Mouse (Mus musculus) olfactory bulb, adult 2 months (tissue): Measurements from ENCODE around the gene Sec24d. TPM values are rescaled to one million over a fixed set of nuclear protein-coding genes. Genes with fewer than 3 reads are reported as not detected.

Source experiments
- H3K27ac ChIP-seq: fragments of 200-500 bp; 2 replicates; pipeline ENCODE4 v1.5.1; 2012; ENCODE audit warnings: low read depth, low read length; ENCODE audit not compliant: insufficient read depth
- H3K4me1 ChIP-seq: fragments of 200-500 bp; 2 replicates; pipeline ENCODE4 v1.6.1; 2012; ENCODE audit warnings: low read length; ENCODE audit not compliant: control insufficient read depth, insufficient read depth
- H3K4me3 ChIP-seq: fragments of 200-500 bp; 2 replicates; pipeline ENCODE4 v1.5.1; 2012; ENCODE audit warnings: mild to moderate bottlenecking, low read depth, low read length, moderate library complexity; ENCODE audit not compliant: insufficient read depth
- CTCF ChIP-seq: fragments of 200-500 bp; IDR thresholded peaks from 2 replicates; pipeline ENCODE4 v1.5.1; 2012; ENCODE audit warnings: low read depth, mild to moderate bottlenecking, low read length, moderate library complexity; ENCODE audit not compliant: insufficient read depth
- POLR2A ChIP-seq: fragments of 200-500 bp; IDR thresholded peaks from 2 replicates; pipeline ENCODE4 v1.6.1; 2012; ENCODE audit warnings: mild to moderate bottlenecking, low read depth, low read length, moderate library complexity; ENCODE audit not compliant: insufficient read depth
- WGBS: fragments of 180-500 bp; shearing (Covaris S2); methylation state at CpG from one replicate; pipeline ENCODE4 v1.1.7; 2018; 5-methylcytosine and 5-hydroxymethylcytosine counted together
- polyA plus RNA-seq: library from polyadenylated mRNA; stranded (reverse); fragments of >200 nt; gene quantifications from 2 replicates; pipeline ENCODE4 v1.2.4, GENCODE M21; 2012; ENCODE audit warnings: low replicate concordance; ENCODE audit not compliant: missing spikeins, insufficient read depth, insufficient read length

The Sec24d gene
- not detected in 2 replicates for polyA plus RNA-seq

DNA sequence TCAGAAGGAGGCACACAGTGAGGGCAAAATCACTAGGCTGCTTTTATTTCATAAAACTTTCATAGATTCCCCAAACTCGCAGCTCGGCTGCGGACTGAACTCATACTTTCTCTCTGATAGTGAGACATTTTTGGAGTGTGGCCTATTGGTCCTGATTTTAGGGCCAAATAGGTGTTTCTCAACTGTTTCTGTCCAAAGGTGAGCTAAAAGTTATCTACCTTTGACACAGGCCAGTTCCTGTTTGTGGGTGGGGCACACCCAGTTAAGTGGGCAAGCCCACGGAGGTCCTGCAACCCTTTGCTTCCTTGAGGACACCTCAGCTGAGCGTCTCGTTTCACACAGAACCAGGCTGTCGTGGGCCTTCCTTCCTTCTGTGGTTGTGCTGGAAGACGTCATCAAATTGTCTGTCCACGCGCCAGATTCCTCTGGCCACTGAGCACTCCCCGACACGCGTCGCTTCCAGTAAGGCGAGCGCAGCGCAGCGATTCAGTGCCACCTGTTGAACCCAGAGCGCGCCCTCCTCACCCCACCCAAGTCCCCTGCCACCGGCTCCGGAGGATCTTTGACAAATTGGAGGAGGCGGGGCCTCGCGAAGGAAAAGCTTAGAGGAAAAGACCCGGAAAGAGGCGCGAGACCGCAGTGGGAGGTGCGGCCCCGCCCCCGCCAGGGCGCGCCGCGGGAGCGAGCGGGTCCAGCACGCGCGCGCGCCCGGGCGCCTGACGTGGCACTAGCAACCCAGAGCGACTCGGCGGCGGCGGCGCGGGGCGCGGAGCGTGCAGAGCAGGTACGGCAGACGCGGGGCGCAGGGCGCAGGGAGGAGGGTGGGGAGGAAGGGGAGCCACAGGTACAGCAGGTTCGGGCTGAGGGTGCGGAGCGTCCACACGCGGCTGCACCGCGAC lies at the start of gene Sec24d:
Gene Sec24d, plus strand, starts transcription at position 703 of the 899 bp plus-strand sequence.
- peak; percentile 44; the same call in 1 of the 2 replicates for TF ChIP-seq POLR2A
- no peak for TF ChIP-seq CTCF
- Histone ChIP-seq H3K27ac (no peak within 1 kb of the TSS), H3K4me1 (peaks cover 4% of the 10 kb centered on the region; the same call in 1 of the 2 replicates), H3K4me3 (peak within 1 kb of the TSS; percentile 87)
- 2% methylated on average over 68 of the region's 68 CpGs for WGBS

DNA sequence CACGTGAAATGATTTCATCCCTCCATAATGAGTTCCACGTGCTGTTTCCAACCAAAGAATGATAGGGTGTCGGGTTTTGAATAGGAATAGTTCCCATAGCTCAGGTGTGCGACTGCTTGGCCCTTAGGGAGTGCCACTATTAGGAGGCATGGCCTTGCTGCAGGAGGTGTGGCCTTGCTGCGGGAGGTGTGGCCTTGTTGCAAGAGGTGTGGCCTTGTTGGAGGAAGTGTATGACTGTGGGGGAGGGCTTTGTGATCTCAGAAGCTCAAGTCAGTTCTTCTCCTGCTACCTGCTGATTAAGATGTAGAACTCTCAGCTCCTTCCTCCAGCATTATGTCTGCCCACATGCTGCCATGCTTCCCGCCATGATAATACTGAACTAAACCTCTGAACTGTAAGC lies 48.6 kb upstream of the Sec24d start:
- WGBS = 65% methylated on average over 6 of the region's 6 CpGs

DNA sequence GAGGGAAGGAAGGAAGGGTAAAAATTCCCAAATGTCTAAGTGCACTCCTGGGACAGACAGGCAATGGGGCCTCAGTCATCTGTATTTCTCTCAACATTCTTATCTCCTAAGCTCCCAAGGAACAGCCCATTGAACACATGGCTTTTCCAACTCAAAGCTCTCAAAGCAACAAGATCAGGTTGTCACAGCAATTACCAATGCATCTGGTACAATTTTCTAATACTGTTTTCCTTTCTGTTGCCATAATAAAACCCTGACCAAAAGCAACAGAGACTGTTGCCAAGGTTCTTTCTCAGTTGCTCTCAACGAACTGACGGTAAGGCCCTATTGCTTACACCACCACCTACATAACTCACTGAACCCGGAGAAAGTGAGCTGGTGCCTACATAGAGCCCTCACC lies 40.0 kb upstream of the Sec24d start:
- H3K4me1 ChIP-seq = no peaks in the 10 kb centered on the region
- 82% methylated on average over 3 of the region's 3 CpGs for WGBS
- H3K27ac ChIP-seq = no peak overlapping the region
- TF ChIP-seq POLR2A (no peak), CTCF (no peak)
- no peak overlapping the region for H3K4me3 ChIP-seq

More for the DNA sequence above, 48.6 kb upstream of the Sec24d start:
- Histone ChIP-seq H3K4me3 (no peak overlapping the region), H3K4me1 (no peaks in the 10 kb centered on the region), H3K27ac (no peak overlapping the region)
- TF ChIP-seq CTCF = no peak
- TF ChIP-seq POLR2A = no peak

DNA sequence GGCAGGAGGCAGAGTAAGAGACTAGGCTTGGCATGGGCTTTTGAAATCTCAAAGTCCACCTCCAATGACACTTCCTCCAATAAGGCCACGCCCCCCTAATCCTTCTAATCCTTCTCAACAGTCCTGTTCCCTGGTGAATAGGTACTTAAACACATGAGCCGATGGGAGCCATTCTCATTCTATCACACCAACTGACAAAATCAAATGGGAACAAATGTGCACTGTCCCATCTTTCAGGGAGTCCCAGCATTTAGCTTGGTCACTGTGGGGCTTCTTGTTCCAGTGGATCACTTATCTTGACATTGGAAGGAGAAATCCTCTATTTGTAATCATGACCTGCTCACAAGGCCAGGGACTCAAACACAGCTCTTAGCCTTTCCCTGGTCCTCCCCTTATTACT lies 35.6 kb upstream of the Sec24d start:
- Histone ChIP-seq H3K4me3 (no peak overlapping the region), H3K27ac (no peak overlapping the region), H3K4me1 (peaks cover 5% of the 10 kb centered on the region)
- TF ChIP-seq CTCF (no peak), POLR2A (no peak)
- 83% methylated on average over 2 of the region's 2 CpGs for WGBS

DNA sequence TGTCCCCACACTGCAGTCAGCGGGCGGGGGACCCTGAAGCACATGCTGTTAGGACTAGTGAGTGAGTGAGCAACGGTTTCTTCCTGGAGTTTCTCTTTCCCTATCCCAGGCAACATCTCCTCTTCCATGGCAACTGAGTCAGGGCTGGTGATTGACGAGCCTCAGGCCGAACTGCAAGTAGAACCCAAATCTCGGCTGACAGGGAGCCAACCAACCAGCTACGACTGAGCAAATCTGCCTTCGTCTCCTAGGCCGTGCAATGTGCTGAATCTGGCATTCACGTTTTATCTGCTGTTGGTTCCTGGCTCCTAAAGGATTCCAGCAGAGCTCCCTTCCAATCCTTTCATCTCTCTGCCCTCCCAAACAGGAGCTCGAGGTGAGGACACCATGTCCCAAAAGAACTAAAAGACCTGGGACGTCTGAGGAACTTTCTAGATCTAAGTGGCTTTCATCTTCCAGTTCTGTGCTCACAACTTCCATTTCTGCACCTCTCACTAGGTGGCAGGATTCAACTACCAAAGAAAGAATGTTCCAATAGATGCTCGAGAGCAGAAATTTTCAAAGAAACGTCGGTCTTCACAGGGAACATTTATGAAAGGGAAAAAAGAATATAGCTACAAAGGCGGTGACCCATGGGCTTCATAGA lies 32.9 kb upstream of the Sec24d start:
- no peak for TF ChIP-seq POLR2A
- TF ChIP-seq CTCF = no peak
- H3K4me3 ChIP-seq = no peak overlapping the region
- WGBS = 35% methylated on average over 16 of the region's 16 CpGs

DNA sequence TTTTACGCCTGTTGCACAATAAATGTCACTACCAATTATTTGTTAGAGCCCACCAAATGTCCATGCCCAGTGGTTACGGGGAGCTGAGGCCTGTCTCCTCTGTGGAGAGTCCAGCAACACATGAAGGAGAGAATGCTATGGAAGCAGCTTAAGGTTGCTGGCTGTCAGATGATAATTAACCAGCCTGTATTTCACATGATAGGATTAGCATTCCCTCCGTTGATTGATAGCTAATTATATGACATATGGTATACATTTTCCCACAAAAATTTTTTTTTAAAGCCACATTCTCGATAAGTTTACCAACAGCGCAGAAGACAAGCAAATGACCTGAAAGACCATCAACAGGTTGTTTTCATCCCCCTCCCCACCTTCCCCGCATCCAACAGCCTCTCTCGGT lies 31.8 kb upstream of the Sec24d start:
- Histone ChIP-seq H3K4me1 (peaks cover 5% of the 10 kb centered on the region), H3K27ac (no peak overlapping the region), H3K4me3 (peak overlapping the region; percentile 61)
- 34% methylated on average over 7 of the region's 7 CpGs for WGBS
- no peak for TF ChIP-seq POLR2A
- TF ChIP-seq CTCF = no peak

More for the DNA sequence above, 32.9 kb upstream of the Sec24d start:
- peaks cover 5% of the 10 kb centered on the region for H3K4me1 ChIP-seq
- no peak overlapping the region for H3K27ac ChIP-seq

DNA sequence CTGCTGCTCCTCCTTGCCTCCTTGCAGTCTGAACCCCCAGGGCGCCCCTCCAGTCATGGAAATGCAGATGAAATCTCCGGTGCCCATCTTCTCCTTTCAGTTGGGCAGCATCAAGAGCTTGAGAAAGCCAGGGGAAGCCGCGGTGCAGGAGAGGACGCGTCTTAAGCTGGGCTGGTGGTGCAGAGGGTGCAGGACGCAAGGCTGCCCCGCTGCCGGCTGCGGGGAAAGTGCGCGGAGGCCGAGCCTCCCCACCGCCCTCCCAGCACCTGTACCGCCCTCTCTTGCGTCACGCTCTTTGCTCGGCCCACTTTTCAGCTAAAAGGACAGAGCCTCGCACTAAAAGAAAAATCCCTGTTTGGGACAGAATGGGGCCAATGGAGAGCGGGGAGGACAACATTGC lies 31.3 kb upstream of the Sec24d start, which contains the start of gene Synpo2:
Gene Synpo2, minus strand, starts transcription at position 229 of the 400 bp plus-strand sequence.
- Histone ChIP-seq H3K4me1 (peaks cover 5% of the 10 kb centered on the region), H3K4me3 (peak within 1 kb of the TSS; percentile 61), H3K27ac (no peak within 1 kb of the TSS)
- WGBS = 1% methylated on average over 20 of the region's 20 CpGs
- TF ChIP-seq POLR2A = no peak; the same call in 1 of the 2 replicates
- 0 out of 2 replicates have a peak, but pooled peaks have one; percentile 10 for TF ChIP-seq CTCF

DNA sequence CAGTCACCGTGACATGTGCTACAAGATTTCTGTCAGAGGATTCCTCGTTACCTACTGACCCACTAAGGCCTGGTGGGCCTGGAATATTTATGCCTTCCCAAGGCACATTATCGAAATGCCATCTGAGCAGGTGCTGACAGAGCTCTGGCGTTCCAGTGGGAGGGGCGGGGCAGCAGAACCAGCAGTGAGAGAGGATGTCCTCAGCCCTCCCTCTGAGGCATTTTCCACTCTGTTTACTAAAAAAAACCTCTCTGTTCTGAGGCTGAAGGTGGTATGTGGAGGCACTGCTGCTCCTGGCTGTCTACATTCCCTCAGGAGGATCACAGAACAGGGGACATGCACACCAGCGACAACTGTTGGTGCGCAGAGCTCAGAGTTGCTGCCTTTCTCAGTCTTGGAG lies 30.2 kb upstream of the Sec24d start:
- Histone ChIP-seq H3K4me1 (peaks cover 5% of the 10 kb centered on the region), H3K27ac (no peak overlapping the region), H3K4me3 (no peak overlapping the region)
- TF ChIP-seq CTCF (no peak), POLR2A (no peak)
- 55% methylated on average over 7 of the region's 7 CpGs for WGBS

DNA sequence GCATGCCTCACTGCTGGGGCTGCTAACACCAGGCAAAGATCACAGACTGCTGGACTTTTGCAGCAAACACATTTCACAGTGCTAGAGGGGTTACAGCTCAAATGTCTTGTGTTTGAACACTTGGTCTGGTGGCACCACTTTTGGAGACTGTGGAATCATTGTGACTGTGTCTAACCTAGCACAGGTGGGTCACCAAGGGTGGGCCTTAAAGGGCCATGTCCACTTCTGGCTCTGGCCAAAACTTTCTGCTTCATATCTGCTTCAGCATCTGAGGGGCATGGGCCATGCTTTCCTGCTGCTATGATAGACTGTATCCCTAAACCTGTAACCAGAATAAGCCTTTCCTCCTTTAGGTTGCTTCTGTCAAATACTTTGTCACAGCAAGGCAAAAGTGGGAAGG lies 29.8 kb upstream of the Sec24d start:
- Histone ChIP-seq H3K27ac (no peak overlapping the region), H3K4me1 (peaks cover 5% of the 10 kb centered on the region), H3K4me3 (no peak overlapping the region)
- no peak for TF ChIP-seq CTCF
- no peak for TF ChIP-seq POLR2A
